Mouse (Mus musculus): ENCODE measurements at regions not wholly inside any gene's neighbourhood (a gene's known extent, or its start where the extent isn't known, plus 50 kb on each side); places are given as distances from the start of the nearest gene placed in this dataset.

DNA sequence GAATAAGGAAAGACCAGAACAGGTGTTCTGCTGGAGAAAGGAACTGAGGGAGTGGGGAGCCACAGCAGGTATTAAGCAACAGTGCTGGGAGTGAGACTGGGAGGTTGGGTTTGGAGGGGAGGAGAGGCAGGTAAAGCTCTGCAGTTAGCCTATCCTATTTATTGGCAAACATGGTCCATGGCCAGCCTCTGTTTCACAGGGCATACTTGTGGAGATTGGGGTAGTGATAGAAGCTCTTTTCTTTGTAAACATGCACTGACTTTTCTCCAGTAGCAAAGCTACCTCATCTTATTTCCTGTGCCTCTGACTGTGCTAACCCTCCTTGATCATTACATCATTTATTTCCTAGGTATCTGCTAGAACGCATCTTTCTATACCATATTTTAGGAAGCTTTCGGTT is 124.9 kb upstream of the Ndst4 start:
- TF ChIP-seq GATA1 (IDR thresholded peaks at IDR 0.05; ENCODE audit: borderline replicate concordance, low read length) (no peak), FLI1 (IDR thresholded peaks at IDR 0.05; ENCODE audit: low read length) (no peak)

Measured in megakaryocyte, embryonic 14.5 days (primary cell).